Mouse (Mus musculus) bone marrow macrophage, adult 2 months (primary cell): ENCODE measurements around the gene Gas6.

ENCODE experiments used
- CTCF ChIP-seq: IDR thresholded peaks from 2 replicates; pipeline ENCODE4 v1.5.1; 2012; ENCODE audit warnings: low read depth, mild to moderate bottlenecking, low read length, moderate library complexity
- POLR2A ChIP-seq: IDR thresholded peaks from 2 replicates; pipeline ENCODE4 v1.6.1; 2012; ENCODE audit warnings: mild to moderate bottlenecking, low read depth, low read length, borderline replicate concordance

- TF ChIP-seq POLR2A: no peak
- no peak for TF ChIP-seq CTCF
Observed at GRCm38 (mm10) chr8:13517284-13517781, 23.0 kb upstream of the Gas6 start.
